Mouse (Mus musculus) bone marrow macrophage, adult 2 months (primary cell): ENCODE measurements at regions not wholly inside any gene's neighbourhood (a gene's known extent, or its start where the extent isn't known, plus 50 kb on each side); places are given as distances from the start of the nearest gene placed in this dataset.

Experiments
- CTCF ChIP-seq: IDR thresholded peaks from 2 replicates; pipeline ENCODE4 v1.5.1; 2012; ENCODE audit warnings: low read depth, mild to moderate bottlenecking, low read length, moderate library complexity
- POLR2A ChIP-seq: IDR thresholded peaks from 2 replicates; pipeline ENCODE4 v1.6.1; 2012; ENCODE audit warnings: mild to moderate bottlenecking, low read depth, low read length, borderline replicate concordance

GRCm38 (mm10) chr10:117515039-117515438 lies 114.3 kb upstream of the Cpm start:
- TF ChIP-seq CTCF = no peak
- TF ChIP-seq POLR2A = no peak
